In the genomic region with DNA sequence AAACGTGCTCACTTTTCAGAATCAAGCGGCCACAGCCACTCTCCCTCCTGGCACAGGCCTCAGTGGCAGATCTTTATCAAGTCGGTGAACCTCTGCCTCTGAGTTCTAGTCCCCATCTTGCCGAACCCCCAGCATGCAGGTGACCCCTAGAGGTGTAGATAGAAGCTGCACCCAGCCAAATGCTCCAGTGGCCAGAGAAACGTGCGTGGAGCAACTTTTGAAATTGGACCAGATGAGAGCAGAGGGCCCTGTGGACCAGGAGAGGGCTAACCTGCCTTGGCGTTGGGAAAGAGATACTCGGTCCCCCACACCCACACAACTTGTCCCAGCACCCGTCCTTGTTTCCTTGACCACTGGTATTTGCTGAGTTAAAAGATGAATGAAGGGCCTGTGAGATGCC, we compare ENCODE assay signal across 9 mouse cellular contexts. TPM values are rescaled to one million over a fixed set of nuclear protein-coding genes. Genes with fewer than 3 reads are reported as not detected.
DNase-seq lines count a peak whose midpoint lies in the region; ATAC-seq and TF ChIP-seq lines count a peak whose summit lies in the region.
"Had no signal": no experiment of that assay in that cellular context is flagged by ENCODE, and none has a peak within 500 bp of the region (broad histone marks: within the 10 kb centered on the region; RNA-seq: fewer than 3 reads in every experiment).

No protein-coding gene starts in this region.

- no peak overlapping the region for H3K27ac ChIP-seq in embryonic facial prominence, embryonic 11.5 days (replicated peaks; ENCODE audit: low read depth, low read length)
- H3K27ac ChIP-seq in stomach, postnatal 0 days (replicated peaks): no peak overlapping the region

- no peak for TF ChIP-seq POLR2A in lung, adult 2 months (IDR thresholded peaks at IDR 0.05; ENCODE audit: borderline replicate concordance, extremely low read depth, low read depth, low read length)

- TF ChIP-seq CTCF in lung, adult 2 months (IDR thresholded peaks at IDR 0.05; ENCODE audit: insufficient read depth, low read length): peak; percentile 33; the same call in 1 of the 2 replicates
- TF ChIP-seq CTCF in stomach, postnatal 0 days (IDR thresholded peaks at IDR 0.05; ENCODE audit: low read depth): peak; percentile 64

- ATAC-seq in embryonic facial prominence, embryonic 11.5 days (replicated peaks; ENCODE audit: insufficient number of reproducible peaks, low FRiP score, low TSS enrichment, low read depth): no peak
- no peak for ATAC-seq in stomach, postnatal 0 days (ENCODE audit: low FRiP score, low TSS enrichment)

- H3K4me1 ChIP-seq in lung, adult 2 months (ENCODE audit: control insufficient read depth, insufficient read depth, low read length): no peaks in the 10 kb centered on the region
- H3K4me1 ChIP-seq in embryonic facial prominence, embryonic 11.5 days (ENCODE audit: control insufficient read depth, insufficient read depth, low read length): no peaks in the 10 kb centered on the region
- no peaks in the 10 kb centered on the region for H3K4me1 ChIP-seq in stomach, postnatal 0 days (replicated peaks; ENCODE audit: control insufficient read depth, insufficient read depth)

- H3K4me3 ChIP-seq in lung, adult 2 months (replicated peaks; ENCODE audit: extremely low read depth, low read depth, low read length): no peak overlapping the region
- no peak overlapping the region for H3K4me3 ChIP-seq in embryonic facial prominence, embryonic 11.5 days (ENCODE audit: low read depth, low read length)
- no peak overlapping the region for H3K4me3 ChIP-seq in stomach, postnatal 0 days (ENCODE audit: low read depth, low read length)

- no peaks in the 10 kb centered on the region for H3K27me3 ChIP-seq in embryonic facial prominence, embryonic 11.5 days (ENCODE audit: control insufficient read depth, insufficient read depth, low read length)
- no peaks in the 10 kb centered on the region for H3K27me3 ChIP-seq in stomach, postnatal 0 days (ENCODE audit: control insufficient read depth, insufficient read depth, low read length)

- no peaks in the 10 kb centered on the region for H3K9me3 ChIP-seq in embryonic facial prominence, embryonic 11.5 days (replicated peaks; ENCODE audit: control insufficient read depth, low read length)
- no peaks in the 10 kb centered on the region for H3K9me3 ChIP-seq in stomach, postnatal 0 days (ENCODE audit: control insufficient read depth, low read length)
- H3K9me3 ChIP-seq: G1E had no signal

- intact Hi-C loops in gastrocnemius, postnatal 36 days (cut with DNase I): no loop called here

- no peak for TF ChIP-seq EP300 in stomach, postnatal 0 days (optimal IDR thresholded peaks at IDR 0.05)

- no peak overlapping the region for H3K9ac ChIP-seq in embryonic facial prominence, embryonic 11.5 days (replicated peaks; ENCODE audit: low read length)
- H3K9ac ChIP-seq in stomach, postnatal 0 days (ENCODE audit: low read length): no peak overlapping the region

- no peaks in the 10 kb centered on the region for H3K36me3 ChIP-seq in embryonic facial prominence, embryonic 11.5 days (replicated peaks; ENCODE audit: control insufficient read depth, insufficient read depth, low read depth, low read length)
- no peaks in the 10 kb centered on the region for H3K36me3 ChIP-seq in stomach, postnatal 0 days (ENCODE audit: control insufficient read depth, insufficient read depth, low read length)
- H3K36me3 ChIP-seq: G1E had no signal

- WGBS in lung, adult 2 months: 33% methylated on average over 9 of the region's 9 CpGs
- 41% methylated on average over 9 of the region's 9 CpGs for WGBS in embryonic facial prominence, embryonic 11.5 days
- 46% methylated on average over 9 of the region's 9 CpGs for WGBS in stomach, postnatal 0 days

- peak; percentile 35 for DNase-seq in adrenal gland, postnatal 10 days
- DNase-seq in adrenal gland, adult 8-10 months: no peak
- DNase-seq in lung, adult 2 months: no peak
- DNase-seq in lung, postnatal 25 days (ENCODE audit: low spot score): no peak
- peak; percentile 43 for DNase-seq in embryonic facial prominence, embryonic 11.5 days (ENCODE audit: low spot score)
- no peak for DNase-seq in stomach, postnatal 0 days (ENCODE audit: low spot score)
- DNase-seq in gastrocnemius, postnatal 36 days: no peak
- DNase-seq in left cerebral cortex, adult 8-10 months (ENCODE audit: low spot score in 2 of 2): no peak

- no peak overlapping the region for H3K4me2 ChIP-seq in embryonic facial prominence, embryonic 11.5 days (ENCODE audit: low read depth, low read length)
- no peak overlapping the region for H3K4me2 ChIP-seq in stomach, postnatal 0 days (replicated peaks; ENCODE audit: low read depth)

RNA-seq across cellular contexts. Expression of gene Upk3b, which starts 7.1 kb away (rescaled TPM):
- total RNA-seq in adrenal gland, postnatal 10 days (2021): 10 to 100 TPM; 13.2 to 14.6 TPM
- 1 to 10 TPM; 2.8 to 6.9 (median 5.4) TPM for total RNA-seq in adrenal gland, adult 8-10 months (2022)
- 62.7 and 76.3 TPM in 2 replicates for polyA plus RNA-seq in lung, adult 2 months (2012; rRNA removed)
- polyA plus RNA-seq in embryonic facial prominence, embryonic 11.5 days (2014; fragmentation: Nextera tagmentation; extraction: Ambion mirVana): 0.65 and 0.85 TPM in 2 replicates
- 22.8 and 27.7 TPM in 2 replicates for polyA plus RNA-seq in stomach, postnatal 0 days (2015; fragmentation: Nextera tagmentation; extraction: Ambion mirVana)
- total RNA-seq in gastrocnemius, postnatal 36 days (2021): not detected
- not detected for total RNA-seq in left cerebral cortex, adult 8-10 months (2022)
- polyA plus RNA-seq: G1E had no signal

RNA-seq across cellular contexts. Expression of gene Upk3bl, which starts 8.9 kb away (rescaled TPM):
- under 1 TPM; 0.39 to 0.45 TPM for total RNA-seq in adrenal gland, postnatal 10 days (2021)
- total RNA-seq in adrenal gland, adult 8-10 months (2022): under 1 TPM in 1 of 4 experiments, not detected in 3; 0.41 TPM
- 4.2 TPM in 1 of 2 replicates, not detected in the other for polyA plus RNA-seq in lung, adult 2 months (2012; rRNA removed)
- polyA plus RNA-seq in embryonic facial prominence, embryonic 11.5 days (2014; fragmentation: Nextera tagmentation; extraction: Ambion mirVana): 6.2 and 6.4 TPM in 2 replicates
- 27.4 and 56.0 TPM in 2 replicates for polyA plus RNA-seq in stomach, postnatal 0 days (2015; fragmentation: Nextera tagmentation; extraction: Ambion mirVana)
- total RNA-seq in gastrocnemius, postnatal 36 days (2021): not detected
- under 1 TPM in 2 of 4 experiments, not detected in 2; 0.59 to 0.81 TPM for total RNA-seq in left cerebral cortex, adult 8-10 months (2022)
- total RNA-seq: G1E had no signal
- polyA plus RNA-seq: G1E had no signal

RNA-seq across cellular contexts. Expression of gene Rasa4, which starts 38.3 kb away (rescaled TPM):
- 10 to 100 TPM in 1 of 2 experiments, 1 to 10 TPM in 1; 8.4 to 13.7 TPM for total RNA-seq in adrenal gland, postnatal 10 days (2021)
- total RNA-seq in adrenal gland, adult 8-10 months (2022): 10 to 100 TPM; 15.0 to 39.0 (median 29.5) TPM
- 11.8 and 16.1 TPM in 2 replicates for polyA plus RNA-seq in lung, adult 2 months (2012; rRNA removed)
- 3.8 and 5.5 TPM in 2 replicates for polyA plus RNA-seq in embryonic facial prominence, embryonic 11.5 days (2014; fragmentation: Nextera tagmentation; extraction: Ambion mirVana)
- polyA plus RNA-seq in stomach, postnatal 0 days (2015; fragmentation: Nextera tagmentation; extraction: Ambion mirVana): 4.0 and 4.7 TPM in 2 replicates
- total RNA-seq in gastrocnemius, postnatal 36 days (2021): 10 to 100 TPM; 23.8 to 23.9 TPM
- 10 to 100 TPM in 1 of 4 experiments, 1 to 10 TPM in 3; 6.2 to 13.4 (median 8.0) TPM for total RNA-seq in left cerebral cortex, adult 8-10 months (2022)

RNA-seq across cellular contexts. Expression of gene Dtx2, which starts 50.8 kb away (rescaled TPM):
- total RNA-seq in adrenal gland, postnatal 10 days (2021): 10 to 100 TPM; 16.6 to 19.2 TPM
- 10 to 100 TPM; 13.0 to 17.6 (median 16.9) TPM for total RNA-seq in adrenal gland, adult 8-10 months (2022)
- polyA plus RNA-seq in lung, adult 2 months (2012; rRNA removed): 23.9 and 29.9 TPM in 2 replicates
- polyA plus RNA-seq in embryonic facial prominence, embryonic 11.5 days (2014; fragmentation: Nextera tagmentation; extraction: Ambion mirVana): 22.6 and 29.2 TPM in 2 replicates
- 13.5 and 16.2 TPM in 2 replicates for polyA plus RNA-seq in stomach, postnatal 0 days (2015; fragmentation: Nextera tagmentation; extraction: Ambion mirVana)
- total RNA-seq in gastrocnemius, postnatal 36 days (2021): 1 to 10 TPM; 6.0 to 6.4 TPM
- total RNA-seq in left cerebral cortex, adult 8-10 months (2022): 10 to 100 TPM in 1 of 4 experiments, 1 to 10 TPM in 3; 7.5 to 11.3 (median 9.6) TPM

Comparison
In these comparisons a context has a peak if more than half of its experiments do, and no peak if none do; other contexts are left out.
1. DNase-seq: peak in adrenal gland, postnatal 10 days (single experiment) and embryonic facial prominence, embryonic 11.5 days (single experiment); none in adrenal gland, adult 8-10 months (single experiment), lung, adult 2 months (single experiment), lung, postnatal 25 days (single experiment), stomach, postnatal 0 days (single experiment), gastrocnemius, postnatal 36 days (0 of 2) and left cerebral cortex, adult 8-10 months (0 of 2).